In genomic region chr17:5295948-5296262, GRCm38 (mm10) we compare ENCODE assay signal across 9 mouse cellular contexts.
DNase-seq lines count a peak whose midpoint lies in the region; ATAC-seq and TF ChIP-seq lines count a peak whose summit lies in the region.
"Had no signal": no experiment of that assay in that cellular context is flagged by ENCODE, and none has a peak within 500 bp of the region (broad histone marks: within the 10 kb centered on the region; RNA-seq: fewer than 3 reads in every experiment).

No protein-coding gene starts in this region.

- intact Hi-C loops in heart, postnatal 25 days (cut with DNase I), result no loop called here

- no peak overlapping the region for H3K4me2 ChIP-seq in heart, embryonic 15.5 days
- H3K4me2 ChIP-seq in intestine, postnatal 0 days (replicated peaks; ENCODE audit: low read depth), result peak overlapping the region; percentile 25
- H3K4me2 ChIP-seq: limb, embryonic 12.5 days had no signal

- no peak overlapping the region for H3K9ac ChIP-seq in heart, embryonic 15.5 days
- H3K9ac ChIP-seq in intestine, postnatal 0 days (ENCODE audit: low read depth, low read length), result no peak overlapping the region
- H3K9ac ChIP-seq: limb, embryonic 12.5 days had no signal

- H3K27me3 ChIP-seq in heart, embryonic 15.5 days, result no peaks in the 10 kb centered on the region
- H3K27me3 ChIP-seq in spleen, adult 2 months (ENCODE audit: control insufficient read depth, insufficient read depth, low read length), result no peaks in the 10 kb centered on the region
- no peaks in the 10 kb centered on the region for H3K27me3 ChIP-seq in intestine, postnatal 0 days (replicated peaks; ENCODE audit: control insufficient read depth, insufficient read depth, low read length)
- H3K27me3 ChIP-seq: limb, embryonic 12.5 days had no signal

- no peak; the same call in 1 of the 2 replicates for ATAC-seq in heart, embryonic 15.5 days (replicated peaks; ENCODE audit: insufficient number of reproducible peaks, insufficient read depth, low FRiP score, low read depth)
- peak; percentile 14; the same call in 1 of the 2 replicates for ATAC-seq in intestine, postnatal 0 days
- no peak for ATAC-seq in inflammation-experienced regulatory T-cells, adult 6 months

- DNase-seq in heart, postnatal 25 days (ENCODE audit: low spot score), result no peak
- no peak for DNase-seq in spleen, adult 2 months (ENCODE audit: low read depth in 1 of 2, low spot score in 2 of 2)
- DNase-seq in spleen, postnatal 4 days (ENCODE audit: low spot score in 2 of 2), result no peak
- no peak for DNase-seq in natural killer cell, adult 2 months (ENCODE audit: low spot score in 2 of 2)
- DNase-seq in cerebellum, adult 8-10 months, result no peak

- H3K4me1 ChIP-seq in heart, embryonic 15.5 days (replicated peaks), result peaks cover 12% of the 10 kb centered on the region
- H3K4me1 ChIP-seq in spleen, adult 2 months (ENCODE audit: control insufficient read depth, insufficient read depth, insufficient read length), result peaks cover 28% of the 10 kb centered on the region; the same call in 1 of the 2 replicates
- no peaks in the 10 kb centered on the region for H3K4me1 ChIP-seq in intestine, postnatal 0 days (replicated peaks; ENCODE audit: control insufficient read depth, insufficient read depth, low read length)
- H3K4me1 ChIP-seq: limb, embryonic 12.5 days had no signal

- H3K36me3 ChIP-seq in heart, embryonic 15.5 days, result peaks cover 13% of the 10 kb centered on the region
- H3K36me3 ChIP-seq in spleen, adult 2 months (ENCODE audit: control insufficient read depth, insufficient read depth, low read length), result peaks cover 9% of the 10 kb centered on the region
- H3K36me3 ChIP-seq in intestine, postnatal 0 days (ENCODE audit: control insufficient read depth, insufficient read depth), result peaks cover 13% of the 10 kb centered on the region

- H3K27ac ChIP-seq in heart, embryonic 15.5 days, result peak overlapping the region; percentile 45; the same call in 1 of the 2 replicates
- peak overlapping the region; percentile 79 for H3K27ac ChIP-seq in spleen, adult 2 months (ENCODE audit: insufficient read depth, low read length)
- H3K27ac ChIP-seq in intestine, postnatal 0 days (ENCODE audit: low read depth, low read length), result no peak overlapping the region

- WGBS in heart, embryonic 15.5 days, result 82% methylated on average over 7 of the region's 7 CpGs
- WGBS in spleen, adult 2 months, result 34% methylated on average over 7 of the region's 7 CpGs
- 68% methylated on average over 7 of the region's 7 CpGs for WGBS in intestine, postnatal 0 days

- TF ChIP-seq CTCF in spleen, adult 2 months (IDR thresholded peaks at IDR 0.05; ENCODE audit: extremely low read depth, insufficient read depth, insufficient read length, insufficient replicate concordance), result no peak
- no peak for TF ChIP-seq CTCF in intestine, postnatal 0 days (IDR thresholded peaks at IDR 0.05; ENCODE audit: low read depth)

- H3K9me3 ChIP-seq in heart, embryonic 15.5 days (replicated peaks), result no peaks in the 10 kb centered on the region
- H3K9me3 ChIP-seq in intestine, postnatal 0 days (ENCODE audit: control insufficient read depth), result no peaks in the 10 kb centered on the region
- H3K9me3 ChIP-seq: limb, embryonic 12.5 days had no signal

- no peak overlapping the region for H3K4me3 ChIP-seq in heart, embryonic 15.5 days
- H3K4me3 ChIP-seq in spleen, adult 2 months (ENCODE audit: extremely low read depth, insufficient read depth, insufficient read length), result peak overlapping the region; percentile 47; the same call in 1 of the 2 replicates
- no peak overlapping the region for H3K4me3 ChIP-seq in intestine, postnatal 0 days (ENCODE audit: low read depth, low read length)
- H3K4me3 ChIP-seq: limb, embryonic 12.5 days had no signal

- no peak for TF ChIP-seq POLR2A in spleen, adult 2 months (IDR thresholded peaks at IDR 0.05; ENCODE audit: low read depth, low read length)
